Mouse (Mus musculus) liver, embryonic 13.5 days (tissue): ENCODE results near the gene Gm765. TPM values are rescaled to one million over a fixed set of nuclear protein-coding genes. Genes with fewer than 3 reads are reported as not detected.

ENCODE experiments used
- ATAC-seq: fragments of 200-750 bp; cut with Nextera tagmentation; 2 replicates; pipeline ENCODE4 v1.8.0; 2017; ENCODE audit warnings: low read depth, mild to moderate bottlenecking, moderate number of reproducible peaks, moderate library complexity
- DNase-seq: peaks from one replicate; pipeline ENCODE4 v3.0.0; 2022
- H3K27ac ChIP-seq: fragments of 300-500 bp; sonication (generic); 2 replicates; pipeline ENCODE4 v1.5.1; 2015; ENCODE audit warnings: moderate library complexity, mild to moderate bottlenecking, inconsistent platforms
- H3K27me3 ChIP-seq: fragments of 300-500 bp; sonication (generic); 2 replicates; pipeline ENCODE4 v1.6.1; 2015; ENCODE audit warnings: mild to moderate bottlenecking, inconsistent platforms
- H3K36me3 ChIP-seq: fragments of 300-500 bp; sonication (generic); 2 replicates; pipeline ENCODE4 v1.6.1; 2015; ENCODE audit warnings: mild to moderate bottlenecking, inconsistent platforms
- H3K4me1 ChIP-seq: fragments of 300-500 bp; sonication (generic); replicated peaks from 2 replicates; pipeline ENCODE4 v1.6.1; 2015; ENCODE audit warnings: inconsistent platforms
- H3K4me2 ChIP-seq: fragments of 300-500 bp; sonication (generic); 2 replicates; pipeline ENCODE4 v1.6.1; 2015; ENCODE audit warnings: inconsistent platforms, mild to moderate bottlenecking, moderate library complexity
- H3K4me3 ChIP-seq: fragments of 300-500 bp; sonication (generic); replicated peaks from 2 replicates; pipeline ENCODE4 v1.5.1; 2015; ENCODE audit warnings: mild to moderate bottlenecking, inconsistent platforms
- H3K9ac ChIP-seq: fragments of 300-500 bp; sonication (generic); 2 replicates; pipeline ENCODE4 v1.6.1; 2015; ENCODE audit warnings: mild to moderate bottlenecking, inconsistent platforms
- H3K9me3 ChIP-seq: fragments of 300-500 bp; sonication (generic); replicated peaks from 2 replicates; pipeline ENCODE4 v1.6.1; 2016; ENCODE audit warnings: inconsistent platforms
- WGBS: fragments of 180-500 bp; shearing (Covaris S2); methylation state at CpG from one replicate; pipeline ENCODE4 v1.1.7; 2015; ENCODE audit not compliant: insufficient replicate concordance; 5-methylcytosine and 5-hydroxymethylcytosine counted together
- polyA plus RNA-seq: library from polyadenylated mRNA; unstranded; fragments of >200 nt; fragmentation: Nextera tagmentation; extraction: Ambion mirVana; gene quantifications from 2 replicates; pipeline ENCODE4 v1.2.1, GENCODE M21; 2015

Gm765 gene
- polyA plus RNA-seq, 1 experiment from 2014 or later = not detected

GRCm38 (mm10) chr6:98288316-98288715, 54.2 kb downstream of the Gm765 start:
- 54% methylated on average over 3 of the region's 3 CpGs for WGBS
- ATAC-seq = no peak

GRCm38 (mm10) chr6:98287521-98287920, 55.0 kb downstream of the Gm765 start:
- no peaks in the 10 kb centered on the region for H3K36me3 ChIP-seq
- H3K9ac ChIP-seq = no peak overlapping the region
- 68% methylated on average over 6 of the region's 6 CpGs for WGBS
- no peaks in the 10 kb centered on the region for H3K9me3 ChIP-seq
- H3K4me2 ChIP-seq = no peak overlapping the region
- no peak overlapping the region for H3K27ac ChIP-seq
- DNase-seq (no peak), ATAC-seq (no peak)
- H3K4me3 ChIP-seq = no peak overlapping the region
- H3K4me1 ChIP-seq = no peaks in the 10 kb centered on the region
- no peaks in the 10 kb centered on the region for H3K27me3 ChIP-seq

More at GRCm38 (mm10) chr6:98288316-98288715, 54.2 kb downstream of the Gm765 start:
- Histone ChIP-seq H3K27ac (no peak overlapping the region), H3K9ac (no peak overlapping the region), H3K27me3 (no peaks in the 10 kb centered on the region), H3K36me3 (no peaks in the 10 kb centered on the region), H3K4me2 (no peak overlapping the region), H3K4me3 (no peak overlapping the region), H3K4me1 (no peaks in the 10 kb centered on the region), H3K9me3 (no peaks in the 10 kb centered on the region)
- no peak for DNase-seq

DNA sequence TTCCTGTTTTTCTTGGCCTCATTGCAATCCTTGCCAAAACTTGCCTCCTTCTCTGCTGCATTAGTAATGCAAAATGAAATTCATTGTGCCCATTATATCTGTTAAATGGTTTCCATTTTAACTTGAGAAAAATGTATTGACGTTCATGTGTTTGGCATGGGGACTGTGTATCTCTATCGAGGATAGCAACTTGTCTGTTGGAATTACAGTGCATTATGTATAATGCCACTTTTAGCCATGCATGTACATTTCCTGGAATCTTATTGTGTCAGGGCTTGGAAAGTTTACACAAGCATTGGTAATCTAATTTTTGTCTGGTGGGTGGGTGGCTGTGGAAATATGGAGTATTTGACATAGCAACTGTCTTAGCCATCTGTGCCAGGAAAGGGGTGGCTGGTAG, 57.4 kb downstream of the Gm765 start:
- H3K9me3 ChIP-seq = no peaks in the 10 kb centered on the region
- DNase-seq (no peak), ATAC-seq (no peak)
- no peak overlapping the region for H3K4me2 ChIP-seq
- H3K9ac ChIP-seq = no peak overlapping the region
- no peaks in the 10 kb centered on the region for H3K36me3 ChIP-seq
- H3K27ac ChIP-seq = no peak overlapping the region
- no peaks in the 10 kb centered on the region for H3K27me3 ChIP-seq
- 47% methylated on average over 2 of the region's 2 CpGs for WGBS
- no peak overlapping the region for H3K4me3 ChIP-seq
- no peaks in the 10 kb centered on the region for H3K4me1 ChIP-seq

DNA sequence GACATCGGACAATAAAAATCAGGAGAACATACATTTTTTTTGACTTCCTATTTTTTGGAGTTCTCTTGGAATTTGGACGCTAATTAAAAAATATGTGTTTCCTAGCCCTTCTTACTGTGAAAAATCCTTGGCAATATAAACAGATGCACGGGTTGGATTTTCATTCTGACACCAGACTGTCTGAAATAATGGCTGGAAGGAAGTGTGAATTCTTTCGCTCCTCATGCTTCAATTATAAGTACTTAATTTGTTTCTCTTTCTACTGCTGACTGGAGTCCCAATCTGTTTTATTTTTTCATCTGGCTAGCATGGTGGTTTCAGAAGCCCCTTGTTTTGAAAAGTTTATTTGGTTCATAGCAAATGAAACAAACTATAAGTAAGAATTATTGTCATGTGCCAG, 59.8 kb downstream of the Gm765 start:
- Histone ChIP-seq H3K27me3 (no peaks in the 10 kb centered on the region), H3K9ac (no peak overlapping the region), H3K36me3 (no peaks in the 10 kb centered on the region), H3K9me3 (no peaks in the 10 kb centered on the region), H3K4me2 (no peak overlapping the region), H3K4me1 (no peaks in the 10 kb centered on the region), H3K27ac (no peak overlapping the region), H3K4me3 (no peak overlapping the region)
- DNase-seq = no peak
- ATAC-seq = no peak
- 64% methylated on average over 4 of the region's 4 CpGs for WGBS

GRCm38 (mm10) chr6:98271553-98271952, 71.0 kb downstream of the Gm765 start:
- H3K4me3 ChIP-seq = no peak overlapping the region
- H3K9ac ChIP-seq = no peak overlapping the region
- no peak overlapping the region for H3K4me2 ChIP-seq
- H3K4me1 ChIP-seq = no peaks in the 10 kb centered on the region
- no peak overlapping the region for H3K27ac ChIP-seq
- 65% methylated on average over 1 of the region's 1 CpGs for whole genome bisulfite sequencing
- ATAC-seq (no peak), DNase-seq (no peak)
- H3K27me3 ChIP-seq = no peaks in the 10 kb centered on the region
- H3K36me3 ChIP-seq = no peaks in the 10 kb centered on the region
- H3K9me3 ChIP-seq = no peaks in the 10 kb centered on the region

DNA sequence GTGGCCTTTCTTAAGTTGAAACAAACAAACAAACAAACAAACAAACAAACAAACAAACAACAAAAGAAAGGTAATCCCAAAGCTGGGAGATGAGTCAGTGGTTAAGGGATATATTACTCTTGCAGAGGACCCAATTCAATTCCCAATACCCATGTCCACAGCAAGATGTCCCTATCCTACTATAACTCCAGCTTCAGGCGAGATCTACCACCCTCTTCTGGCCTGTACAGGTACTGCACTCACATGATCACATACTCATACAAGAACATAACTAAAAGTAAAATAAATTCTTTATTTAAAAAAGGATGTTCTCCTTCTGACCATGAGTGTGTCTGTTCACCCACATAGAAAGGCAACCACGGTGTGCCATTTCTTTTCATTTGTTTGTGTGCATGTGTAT, 79.6 kb downstream of the Gm765 start:
- ATAC-seq (no peak), DNase-seq (no peak)
- H3K27me3 ChIP-seq = no peaks in the 10 kb centered on the region
- H3K9ac ChIP-seq = no peak overlapping the region
- no peaks in the 10 kb centered on the region for H3K36me3 ChIP-seq
- H3K9me3 ChIP-seq = peaks cover 3% of the 10 kb centered on the region; the same call in 1 of the 2 replicates
- H3K27ac ChIP-seq = no peak overlapping the region
- no peak overlapping the region for H3K4me3 ChIP-seq
- no peaks in the 10 kb centered on the region for H3K4me1 ChIP-seq
- no peak overlapping the region for H3K4me2 ChIP-seq
- 26% methylated on average over 2 of the region's 2 CpGs for WGBS

DNA sequence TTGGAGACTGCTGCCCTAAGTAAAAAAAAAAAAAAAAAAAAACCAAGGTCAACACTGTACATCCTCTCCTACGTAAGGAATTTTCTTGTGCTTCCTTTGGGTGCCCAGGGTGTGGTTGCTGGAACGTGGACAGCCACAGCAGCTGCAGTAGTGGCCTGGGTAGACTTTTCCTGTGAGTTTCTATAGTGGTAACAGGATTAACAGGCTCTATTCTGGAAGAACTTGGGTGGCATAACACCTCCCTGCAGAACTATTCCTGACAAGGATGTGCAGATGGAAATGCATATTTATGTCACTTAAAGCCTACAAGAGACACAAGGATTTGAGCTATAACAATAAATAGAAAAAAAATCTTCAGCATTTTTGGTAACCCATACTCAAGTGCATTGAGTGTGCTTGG, 83.5 kb downstream of the Gm765 start:
- DNase-seq (no peak), ATAC-seq (no peak)
- Histone ChIP-seq H3K27me3 (no peaks in the 10 kb centered on the region), H3K9me3 (peaks cover 3% of the 10 kb centered on the region; the same call in 1 of the 2 replicates), H3K9ac (no peak overlapping the region), H3K27ac (no peak overlapping the region), H3K4me2 (no peak overlapping the region), H3K4me3 (no peak overlapping the region), H3K36me3 (no peaks in the 10 kb centered on the region), H3K4me1 (no peaks in the 10 kb centered on the region)
- 42% methylated on average over 2 of the region's 2 CpGs for WGBS

DNA sequence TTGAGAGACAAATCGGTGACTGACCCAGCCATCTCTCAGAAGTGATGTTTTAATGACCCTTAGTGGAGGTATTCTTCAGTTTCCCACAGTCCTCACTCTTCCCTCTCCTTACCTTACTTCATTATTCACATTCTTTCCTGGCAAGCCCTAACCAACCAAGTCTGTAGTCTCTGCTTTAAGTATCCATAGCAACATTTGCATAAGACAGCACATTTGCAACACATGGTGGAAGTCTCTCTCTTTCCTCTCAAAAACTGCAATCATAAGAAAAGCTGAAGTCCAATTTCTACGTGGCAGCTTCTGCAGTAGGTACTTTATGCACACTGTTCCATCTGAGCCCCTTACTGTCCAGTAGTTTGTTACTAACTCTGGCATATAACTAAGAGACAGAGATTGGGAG, 96.1 kb downstream of the Gm765 start:
- WGBS = 64% methylated on average over 2 of the region's 2 CpGs

GRCm38 (mm10) chr6:98243186-98243585, 99.4 kb downstream of the Gm765 start:
- no peak for DNase-seq
- H3K9ac ChIP-seq = no peak overlapping the region
- no peak overlapping the region for H3K27ac ChIP-seq
- H3K4me3 ChIP-seq = no peak overlapping the region
- no peak for ATAC-seq
- no peak overlapping the region for H3K4me2 ChIP-seq
- no peaks in the 10 kb centered on the region for H3K27me3 ChIP-seq
- H3K36me3 ChIP-seq = no peaks in the 10 kb centered on the region
- 51% methylated on average over 6 of the region's 6 CpGs for WGBS
- H3K4me1 ChIP-seq = no peaks in the 10 kb centered on the region
- no peaks in the 10 kb centered on the region for H3K9me3 ChIP-seq

More for the DNA sequence above, 96.1 kb downstream of the Gm765 start:
- H3K4me3 ChIP-seq = no peak overlapping the region
- no peak overlapping the region for H3K9ac ChIP-seq
- no peak overlapping the region for H3K4me2 ChIP-seq
- H3K36me3 ChIP-seq = no peaks in the 10 kb centered on the region
- no peaks in the 10 kb centered on the region for H3K27me3 ChIP-seq
- no peak overlapping the region for H3K27ac ChIP-seq
- no peaks in the 10 kb centered on the region for H3K4me1 ChIP-seq
- ATAC-seq = no peak
- DNase-seq = no peak
- no peaks in the 10 kb centered on the region for H3K9me3 ChIP-seq

GRCm38 (mm10) chr6:98240561-98241272, 101.8 kb downstream of the Gm765 start:
- Histone ChIP-seq H3K4me1 (no peaks in the 10 kb centered on the region), H3K9me3 (no peaks in the 10 kb centered on the region), H3K9ac (no peak overlapping the region), H3K36me3 (no peaks in the 10 kb centered on the region), H3K4me2 (no peak overlapping the region), H3K4me3 (no peak overlapping the region), H3K27ac (no peak overlapping the region), H3K27me3 (no peaks in the 10 kb centered on the region)
- no peak for DNase-seq
- ATAC-seq = no peak
- WGBS = 62% methylated on average over 8 of the region's 8 CpGs

GRCm38 (mm10) chr6:98234097-98234496, 108.5 kb downstream of the Gm765 start:
- no peak overlapping the region for H3K27ac ChIP-seq

GRCm38 (mm10) chr6:98223923-98224322, 118.6 kb downstream of the Gm765 start:
- DNase-seq (no peak), ATAC-seq (no peak)
- no peak overlapping the region for H3K4me3 ChIP-seq
- no peak overlapping the region for H3K4me2 ChIP-seq
- H3K4me1 ChIP-seq = no peaks in the 10 kb centered on the region
- H3K9ac ChIP-seq = no peak overlapping the region
- WGBS = 75% methylated on average over 8 of the region's 8 CpGs
- no peak overlapping the region for H3K27ac ChIP-seq
- H3K36me3 ChIP-seq = no peaks in the 10 kb centered on the region
- no peaks in the 10 kb centered on the region for H3K27me3 ChIP-seq
- H3K9me3 ChIP-seq = no peaks in the 10 kb centered on the region

More at GRCm38 (mm10) chr6:98234097-98234496, 108.5 kb downstream of the Gm765 start:
- Histone ChIP-seq H3K4me3 (no peak overlapping the region), H3K27me3 (no peaks in the 10 kb centered on the region), H3K9ac (no peak overlapping the region), H3K4me1 (no peaks in the 10 kb centered on the region), H3K4me2 (no peak overlapping the region), H3K9me3 (no peaks in the 10 kb centered on the region), H3K36me3 (no peaks in the 10 kb centered on the region)
- WGBS = 58% methylated on average over 3 of the region's 3 CpGs
- DNase-seq (no peak), ATAC-seq (no peak)
